Mouse (Mus musculus) lung, adult 2 months (tissue): ENCODE measurements around the gene Mmd2.
A peak's percentile ranks its signal among the peaks of the same experiment; 100 is the strongest.

ENCODE experiments used
- CTCF ChIP-seq: fragments of 200-500 bp; IDR thresholded peaks from 2 replicates; pipeline ENCODE4 v1.5.1; 2011; ENCODE audit warnings: mild to moderate bottlenecking, low read length, control low read depth; ENCODE audit not compliant: insufficient read depth
- POLR2A ChIP-seq: fragments of 200-500 bp; IDR thresholded peaks from 2 replicates; pipeline ENCODE4 v1.6.1; 2011; ENCODE audit warnings: low read depth, mild to moderate bottlenecking, control low read depth, low read length, borderline replicate concordance; ENCODE audit errors: extremely low read depth

GRCm38 (mm10) chr5:142619866-142620265, 11.3 kb upstream of the Mmd2 start:
- no peak for TF ChIP-seq POLR2A
- peak; percentile 50 for TF ChIP-seq CTCF
